Mouse (Mus musculus) 3T3-L1 (cell line): ENCODE results near the gene AW209491.

Source experiments
- DNase-seq: peaks from one replicate; pipeline ENCODE4 v3.0.0-alpha.2; 2015; ENCODE audit warnings: low read depth, low spot score

The AW209491 gene

DNA sequence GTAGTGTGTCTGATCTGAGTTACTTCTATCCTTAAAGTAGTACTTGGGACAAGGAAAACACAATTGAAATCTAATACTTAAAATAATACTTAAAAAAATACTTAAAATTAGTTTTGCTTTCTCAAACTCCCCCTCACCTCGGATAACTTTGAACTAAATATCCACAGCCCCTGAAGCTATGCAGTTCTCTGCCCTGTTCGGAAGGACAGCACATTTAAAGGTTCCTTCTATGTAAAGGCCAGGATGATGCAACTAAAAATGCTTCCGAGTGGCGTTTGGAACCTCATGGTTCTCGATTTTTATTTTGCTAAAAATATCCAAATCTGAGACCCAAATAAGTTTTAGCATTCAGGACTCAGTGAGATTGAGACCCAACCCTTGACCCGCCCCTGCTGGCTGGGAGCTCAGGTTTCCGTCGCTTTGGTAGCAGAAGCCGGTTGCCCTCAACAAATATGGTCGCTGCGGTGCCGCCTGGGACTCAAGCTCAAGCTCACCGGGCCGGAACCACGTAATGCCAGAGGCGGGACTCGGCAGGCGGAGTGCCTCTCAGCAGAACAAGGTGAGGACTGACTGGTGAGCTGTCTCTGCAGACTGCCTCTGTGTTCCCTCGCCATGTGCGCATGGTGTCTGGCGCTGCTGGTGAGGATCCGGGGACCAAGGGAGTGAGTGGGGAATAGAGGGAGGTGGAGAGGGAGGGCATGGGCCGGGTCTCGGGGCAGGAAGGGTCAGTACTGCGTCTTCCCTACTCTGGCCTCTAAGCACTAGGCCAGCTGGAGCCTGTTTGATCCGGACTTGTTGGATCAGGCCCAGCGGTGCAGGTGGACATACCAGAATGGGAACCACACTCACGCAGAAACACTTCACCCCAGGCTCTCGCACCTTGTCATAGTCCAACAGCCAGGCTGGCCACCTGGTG lies at the start of gene AW209491:
AW209491 (plus strand) TSS at position 429 of the 916 bp plus-strand sequence.
- DNase-seq, result peak; percentile 96

DNA sequence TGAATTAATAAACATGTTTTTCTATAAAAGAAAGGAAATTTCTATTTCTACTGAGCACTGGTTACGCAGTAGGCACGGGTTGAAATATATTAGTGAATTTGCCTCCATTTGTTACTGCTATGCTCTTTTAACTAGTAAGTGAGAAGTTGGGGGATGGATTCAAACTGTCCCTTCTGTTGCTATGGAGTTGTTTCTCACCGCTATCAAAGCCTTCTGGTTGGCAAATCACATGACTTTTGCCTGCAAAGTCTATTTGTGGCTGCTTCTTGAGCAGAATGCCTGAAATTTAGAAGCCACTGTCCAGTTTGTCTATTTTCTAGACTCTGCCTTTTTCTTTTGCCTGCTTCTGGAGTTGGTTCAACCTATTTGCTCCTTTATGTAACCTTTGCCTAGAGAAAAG lies 49.6 kb upstream of the AW209491 start:
- DNase-seq, result no peak

DNA sequence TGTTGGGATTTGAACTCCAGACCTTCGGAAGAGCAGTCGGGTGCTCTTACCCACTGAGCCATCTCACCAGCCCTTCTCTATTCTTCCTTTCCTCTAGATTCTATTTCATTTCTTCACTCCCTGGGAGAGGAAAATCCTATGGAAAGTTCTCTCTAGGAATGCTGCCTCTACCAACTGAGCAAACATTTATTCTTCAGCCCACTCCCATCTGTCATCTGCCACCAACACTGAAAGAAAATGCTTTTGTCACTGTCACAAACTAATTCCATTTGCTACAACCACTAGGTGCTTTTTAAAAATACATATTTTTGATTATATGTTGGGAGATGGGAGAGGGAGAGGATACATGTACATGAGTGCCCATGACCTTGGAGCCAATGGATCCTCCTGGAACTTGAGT lies 27.2 kb upstream of the AW209491 start:
- DNase-seq, result no peak

GRCm38 (mm10) chr13:14607616-14608015 lies 22.3 kb upstream of the AW209491 start:
- no peak for DNase-seq

GRCm38 (mm10) chr13:14612463-14612862 lies 17.5 kb upstream of the AW209491 start:
- DNase-seq, result no peak

GRCm38 (mm10) chr13:14612926-14613529 lies 16.9 kb upstream of the AW209491 start, which contains the start of the genes Mrpl32 and Psma2:
TSS of gene Mrpl32 (minus strand) at chr13:14613165.
TSS of gene Psma2 (plus strand) at chr13:14613240.
- DNase-seq, result peak; percentile 96

DNA sequence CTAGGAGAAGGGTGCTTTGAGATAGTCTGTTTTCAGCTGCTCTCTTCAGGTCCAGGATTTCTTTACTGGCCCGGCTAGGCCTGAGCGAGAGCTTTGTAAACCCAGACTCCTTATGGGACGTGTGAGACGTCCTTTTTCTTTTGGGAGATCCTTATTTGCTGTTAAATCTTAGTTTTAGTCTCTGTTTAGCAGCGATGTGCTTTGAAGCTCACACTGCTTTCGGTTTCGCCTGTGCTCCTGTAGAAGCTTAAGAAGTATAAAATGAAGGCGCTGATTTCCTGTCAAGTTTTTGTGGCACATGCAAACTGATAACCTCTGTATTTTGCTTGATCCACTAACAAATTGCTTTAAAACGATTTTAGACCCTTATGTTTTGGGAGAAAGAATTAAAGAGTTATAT lies 16.4 kb upstream of the AW209491 start:
- peak; percentile 35 for DNase-seq

GRCm38 (mm10) chr13:14618724-14619123 lies 11.2 kb upstream of the AW209491 start:
- peak; percentile 71 for DNase-seq

- no peak for DNase-seq
These were observed 10.0 kb downstream of the AW209491 start for GRCm38 (mm10) chr13:14639998-14640397.

- DNase-seq, result peak; percentile 75
These were observed 19.3 kb downstream of the AW209491 start for GRCm38 (mm10) chr13:14649301-14649700.

DNA sequence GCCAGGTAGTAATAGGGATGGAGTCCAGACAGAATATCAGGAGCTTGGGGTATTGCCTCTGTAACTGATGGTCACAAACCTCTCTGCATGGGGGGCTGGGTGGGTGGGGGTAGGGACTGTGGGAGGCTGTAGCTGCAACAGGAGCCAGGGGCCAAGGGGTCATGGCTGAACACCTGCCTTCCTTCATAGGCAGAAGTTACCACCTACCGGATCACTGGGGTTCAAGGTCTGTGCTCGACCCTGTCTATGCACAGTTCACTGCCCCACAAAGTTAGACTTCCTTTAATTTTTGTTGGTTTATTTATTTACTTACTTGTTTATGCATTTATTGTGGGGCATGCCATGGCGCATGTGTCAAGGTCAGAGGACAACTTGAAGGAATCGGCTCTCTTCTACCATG lies 37.2 kb downstream of the AW209491 start:
- no peak for DNase-seq

GRCm38 (mm10) chr13:14670342-14670741 lies 40.4 kb downstream of the AW209491 start:
- DNase-seq, result peak; percentile 66
